Mouse (Mus musculus): Measurements from ENCODE around the gene Pak6. TPM values are rescaled to one million over a fixed set of nuclear protein-coding genes. Genes with fewer than 3 reads are reported as not detected.

The Pak6 gene
- polyA plus RNA-seq, 1 experiment from 2014 or later: 4.4 TPM

DNA sequence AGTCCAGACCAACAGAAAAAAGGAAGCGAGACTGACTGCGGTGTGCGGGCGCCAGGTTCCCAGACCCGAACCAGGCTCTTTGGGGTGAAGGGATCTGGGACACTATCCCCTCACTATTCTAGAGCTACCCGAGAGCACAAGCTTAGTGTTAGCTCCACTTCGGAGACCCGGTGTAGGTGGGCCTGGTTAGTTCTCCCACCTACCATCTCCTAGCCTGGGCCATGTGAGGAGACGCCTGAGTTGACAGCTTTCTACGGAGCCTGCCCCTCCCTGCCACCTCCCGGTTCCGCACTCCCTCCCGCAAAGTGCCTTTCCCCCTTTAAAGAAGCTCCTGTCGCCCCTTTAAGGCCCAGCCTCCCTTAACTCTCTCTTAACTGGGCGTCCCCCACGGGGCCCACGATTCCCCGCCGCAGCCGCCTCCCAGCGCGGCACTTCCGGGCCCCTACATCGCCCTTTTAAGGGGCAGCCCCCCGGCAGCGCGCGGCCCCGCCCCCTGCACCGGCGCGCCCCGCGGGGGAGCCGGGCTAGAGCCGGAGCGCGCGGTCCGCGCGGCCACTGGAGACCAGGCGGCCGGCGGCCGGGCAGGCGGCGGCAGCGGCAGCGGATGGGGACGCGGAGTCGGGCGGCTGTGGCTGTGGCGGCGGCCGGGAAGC, 82.3 kb downstream of the Pak6 start, which contains the start of gene Inafm2:
Gene Inafm2, plus strand, starts transcription at position 527 of the 653 bp plus-strand sequence.
- H3K4me1 ChIP-seq: peaks cover 42% of the 10 kb centered on the region
- peaks cover 38% of the 10 kb centered on the region for H3K27me3 ChIP-seq
- peak within 1 kb of the TSS; percentile 94 for H3K4me3 ChIP-seq (replicated peaks)
- peaks cover 4% of the 10 kb centered on the region; the same call in 1 of the 2 replicates for H3K36me3 ChIP-seq (replicated peaks)
- peak within 1 kb of the TSS; percentile 87 for H3K9ac ChIP-seq
- peak within 1 kb of the TSS; percentile 37; the same call in 1 of the 2 replicates for H3K27ac ChIP-seq
- peak; percentile 92 for ATAC-seq (ENCODE audit: low FRiP score)
- H3K4me2 ChIP-seq: peak within 1 kb of the TSS; percentile 98
- no peaks in the 10 kb centered on the region for H3K9me3 ChIP-seq
- under 1% methylated on average over 51 of the region's 57 CpGs for WGBS

DNA sequence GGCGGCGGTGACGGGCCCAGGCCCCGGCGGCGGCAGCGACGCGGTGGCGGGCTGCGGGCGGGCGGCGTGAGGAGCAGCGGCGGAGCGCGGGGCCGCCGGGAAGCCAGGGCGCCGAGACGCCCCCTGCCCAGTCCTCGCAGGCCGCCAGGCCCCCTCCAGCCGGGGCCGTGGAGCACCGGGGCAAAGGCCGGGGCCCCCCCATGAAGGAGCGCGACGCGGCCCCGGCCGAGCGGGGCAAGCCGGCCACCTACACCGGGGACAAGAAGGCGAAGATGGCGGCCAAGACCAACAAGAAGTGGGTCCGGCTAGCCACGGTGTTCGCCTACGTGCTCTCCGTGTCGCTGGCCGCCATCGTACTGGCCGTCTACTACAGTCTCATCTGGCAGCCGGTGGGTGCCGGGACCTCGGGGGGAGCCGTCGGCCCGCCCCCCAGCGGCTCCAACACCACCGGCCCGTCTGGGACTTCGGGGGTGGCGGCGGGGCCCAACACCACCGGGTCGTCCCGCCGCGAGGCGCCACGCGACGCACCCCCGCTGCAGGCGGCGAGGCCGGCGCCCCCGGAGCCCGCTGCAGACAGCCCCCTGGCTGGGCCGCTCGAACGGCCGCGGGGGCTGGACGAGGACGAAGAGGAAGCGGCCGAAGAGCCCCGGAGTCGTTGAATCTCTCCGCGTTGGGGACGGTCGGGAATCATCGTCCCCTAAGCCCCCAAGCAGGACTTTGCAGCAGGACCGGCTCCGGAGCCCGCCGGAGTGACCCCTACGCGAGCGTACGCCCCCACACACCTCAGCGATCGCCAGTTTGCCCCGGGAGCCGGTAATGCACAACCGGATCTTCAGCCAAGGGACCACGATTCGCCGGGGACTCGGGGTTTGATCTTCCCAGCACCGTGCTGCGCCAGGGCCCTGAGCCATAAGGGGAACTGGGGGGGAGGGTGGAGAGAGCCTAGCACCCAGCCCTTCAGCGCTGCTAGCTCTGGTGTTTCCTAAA, 83.1 kb downstream of the Pak6 start:
- 0% methylated on average over 92 of the region's 113 CpGs for WGBS
- peaks cover 40% of the 10 kb centered on the region for H3K27me3 ChIP-seq
- peak overlapping the region; percentile 37; the same call in 1 of the 2 replicates for H3K27ac ChIP-seq

DNA sequence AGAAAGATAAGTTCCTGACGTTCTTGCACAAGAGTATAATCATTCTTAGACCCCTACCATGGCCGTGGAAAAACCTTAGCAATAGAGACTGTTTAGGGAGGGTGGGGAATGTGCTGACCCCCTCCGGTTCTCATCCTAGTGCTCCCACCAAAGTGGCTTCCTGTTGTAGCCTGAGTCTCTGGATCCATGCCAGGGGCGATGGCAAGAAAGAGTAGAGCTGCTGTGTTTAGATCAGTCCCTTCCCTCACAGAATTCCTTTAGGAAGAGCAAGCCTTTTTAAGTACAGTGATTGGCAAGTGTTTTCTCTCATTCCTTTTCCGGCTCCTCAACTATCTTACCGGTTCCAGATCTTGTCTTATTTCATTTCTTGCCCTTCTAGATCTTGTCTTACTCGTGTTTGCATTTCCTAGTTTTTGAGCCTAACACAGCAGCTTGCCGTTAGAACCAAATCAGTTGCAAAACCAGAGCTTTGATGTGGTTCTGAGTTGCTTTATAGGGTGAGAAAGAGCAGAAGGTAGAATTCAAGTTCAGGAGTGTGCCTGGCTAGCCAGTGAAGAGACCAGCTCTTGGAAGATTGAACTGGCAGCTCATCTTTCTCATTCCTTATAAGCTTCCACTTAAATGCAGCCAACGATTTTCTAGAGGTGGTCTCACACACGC, 84.3 kb downstream of the Pak6 start:
- peak overlapping the region; percentile 98 for H3K4me2 ChIP-seq
- peaks cover 32% of the 10 kb centered on the region for H3K27me3 ChIP-seq
- no peak overlapping the region for H3K27ac ChIP-seq
- 37% methylated on average over 10 of the region's 10 CpGs for WGBS
- H3K9me3 ChIP-seq: no peaks in the 10 kb centered on the region
- H3K9ac ChIP-seq: no peak overlapping the region
- peaks cover 48% of the 10 kb centered on the region for H3K4me1 ChIP-seq
- no peak for ATAC-seq (ENCODE audit: low FRiP score)
- H3K36me3 ChIP-seq (replicated peaks): peaks cover 4% of the 10 kb centered on the region; the same call in 1 of the 2 replicates
- H3K4me3 ChIP-seq (replicated peaks): peak overlapping the region; percentile 94

More for the DNA sequence above, 83.1 kb downstream of the Pak6 start:
- peak; percentile 48 for ATAC-seq (ENCODE audit: low FRiP score)
- Histone ChIP-seq H3K9me3 (no peaks in the 10 kb centered on the region), H3K36me3 (replicated peaks) (peaks cover 4% of the 10 kb centered on the region; the same call in 1 of the 2 replicates), H3K9ac (peak overlapping the region; percentile 87), H3K4me2 (peak overlapping the region; percentile 98), H3K4me3 (replicated peaks) (peak overlapping the region; percentile 94), H3K4me1 (peaks cover 45% of the 10 kb centered on the region)

Other genes starting within 250 kb of the Pak6 start
- 252 and 263 TPM in 2 replicates for gene Srp14, start 183.6 kb upstream of the Pak6 start, polyA plus RNA-seq (2016; fragmentation: Nextera tagmentation; extraction: Ambion mirVana)
- gene Bmf, start 113.6 kb upstream of the Pak6 start, polyA plus RNA-seq (2016; fragmentation: Nextera tagmentation; extraction: Ambion mirVana): 2.2 and 3.0 TPM in 2 replicates
- gene Bub1b, start 65.1 kb upstream of the Pak6 start, polyA plus RNA-seq (2016; fragmentation: Nextera tagmentation; extraction: Ambion mirVana): 112 and 126 TPM in 2 replicates
- gene Ankrd63, start 40.7 kb downstream of the Pak6 start, polyA plus RNA-seq (2016; fragmentation: Nextera tagmentation; extraction: Ambion mirVana): 0.04 and 0.08 TPM in 2 replicates
- gene Plcb2, start 65.1 kb downstream of the Pak6 start, polyA plus RNA-seq (2016; fragmentation: Nextera tagmentation; extraction: Ambion mirVana): 0.19 and 0.36 TPM in 2 replicates
- gene Inafm2, start 82.5 kb downstream of the Pak6 start, polyA plus RNA-seq (2016; fragmentation: Nextera tagmentation; extraction: Ambion mirVana): 22.3 and 24.4 TPM in 2 replicates
- gene Ccdc9b, start 99.4 kb downstream of the Pak6 start, polyA plus RNA-seq (2016; fragmentation: Nextera tagmentation; extraction: Ambion mirVana): 2.8 TPM in 2 replicates
- not detected in 2 replicates for gene Phgr1, start 109.5 kb downstream of the Pak6 start, polyA plus RNA-seq (2016; fragmentation: Nextera tagmentation; extraction: Ambion mirVana)
- gene Disp2, start 116.4 kb downstream of the Pak6 start, polyA plus RNA-seq (2016; fragmentation: Nextera tagmentation; extraction: Ambion mirVana): 11.5 and 14.1 TPM in 2 replicates
- gene Knstrn, start 150.7 kb downstream of the Pak6 start, polyA plus RNA-seq (2016; fragmentation: Nextera tagmentation; extraction: Ambion mirVana): 164 and 167 TPM in 2 replicates
- 50.8 and 56.3 TPM in 2 replicates for gene Ivd, start 198.7 kb downstream of the Pak6 start, polyA plus RNA-seq (2016; fragmentation: Nextera tagmentation; extraction: Ambion mirVana)
- 5.5 TPM in 2 replicates for gene Bahd1, start 237.1 kb downstream of the Pak6 start, polyA plus RNA-seq (2016; fragmentation: Nextera tagmentation; extraction: Ambion mirVana)

All from forebrain, embryonic 12.5 days (tissue).